Mouse (Mus musculus) liver, embryonic 11.5 days (tissue): Measurements from ENCODE around the gene Chchd6. TPM values are rescaled to one million over a fixed set of nuclear protein-coding genes. Genes with fewer than 3 reads are reported as not detected.

ENCODE experiments used
- polyA plus RNA-seq: library from polyadenylated mRNA; unstranded; fragments of >200 nt; fragmentation: Nextera tagmentation; extraction: Ambion mirVana; gene quantifications from 2 replicates; pipeline ENCODE4 v1.2.1, GENCODE M21; 2014

Chchd6 gene
- polyA plus RNA-seq, 1 experiment from 2014 or later: 43.2 TPM

Other genes starting within 250 kb of the Chchd6 start
- 7.5 and 7.7 TPM in 2 replicates for gene Plxna1, start 233.0 kb downstream of the Chchd6 start, polyA plus RNA-seq
- 10.0 and 11.2 TPM in 2 replicates for gene Txnrd3, start 48.3 kb upstream of the Chchd6 start, polyA plus RNA-seq
- gene Vmn1r40, start 111.9 kb upstream of the Chchd6 start, polyA plus RNA-seq: not detected in 2 replicates
- gene Vmn1r41, start 145.1 kb upstream of the Chchd6 start, polyA plus RNA-seq: not detected in 2 replicates